Mouse (Mus musculus) layer of hippocampus, adult 8-10 months (tissue): ENCODE measurements at regions not wholly inside any gene's neighbourhood (a gene's known extent, or its start where the extent isn't known, plus 50 kb on each side); places are given as distances from the start of the nearest gene placed in this dataset.

Source experiments
- DNase-seq, 2 experiments: peaks; one replicate each; pipeline ENCODE4 v3.0.0; 2022; ENCODE audit warnings: low spot score in 2 of 2

GRCm38 (mm10) chr8:11909146-11909545 lies 68.9 kb downstream of the Tex29 start:
- DNase-seq: no peak

DNA sequence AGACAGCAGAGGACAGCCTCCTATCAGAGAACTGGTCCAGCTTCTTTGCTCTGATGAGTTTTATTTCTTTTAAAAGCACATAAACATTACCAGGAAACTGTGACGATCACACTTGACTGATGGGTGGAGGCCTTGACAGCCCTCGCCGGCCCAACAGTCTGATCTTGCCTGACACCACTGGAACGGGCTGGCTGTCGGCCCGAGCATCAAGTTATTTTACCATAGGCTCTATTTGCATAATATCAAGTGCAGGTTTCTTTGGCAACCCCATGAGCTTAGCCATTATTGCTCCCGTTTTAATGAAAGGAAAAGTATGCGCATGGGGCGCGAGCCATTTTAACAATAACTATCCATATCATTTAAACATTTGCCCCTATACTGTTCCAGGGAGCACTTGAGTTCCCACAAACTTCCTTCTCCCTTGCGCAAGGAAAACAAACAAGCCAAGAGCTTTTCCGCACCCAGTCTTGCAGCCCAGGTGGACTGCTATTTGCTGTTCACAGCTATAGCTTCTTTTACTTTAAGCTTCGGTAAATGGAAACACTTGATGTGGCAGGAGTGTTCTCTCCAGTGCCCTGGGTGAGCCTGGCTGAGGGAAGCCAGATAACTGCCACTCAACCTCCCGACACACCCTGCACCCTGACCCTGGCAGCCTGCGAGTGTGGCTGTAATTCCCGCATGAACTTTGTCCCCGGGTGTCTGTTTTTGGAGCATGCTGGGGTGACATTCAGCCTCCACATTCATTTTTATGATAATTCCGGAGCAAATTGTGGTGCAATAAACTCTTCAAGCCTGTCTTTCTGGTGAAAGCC lies 71.6 kb downstream of the Tex29 start:
- DNase-seq: no peak

- DNase-seq: no peak
Measured at GRCm38 (mm10) chr8:11912451-11913128, 72.3 kb downstream of the Tex29 start.

- no peak for DNase-seq
Measured at GRCm38 (mm10) chr8:11913129-11913900, 73.0 kb downstream of the Tex29 start.

GRCm38 (mm10) chr8:11914131-11914530 lies 73.9 kb downstream of the Tex29 start:
- DNase-seq: no peak

- DNase-seq: no peak
Measured at GRCm38 (mm10) chr8:11914681-11915474, 74.6 kb downstream of the Tex29 start.

- DNase-seq: no peak
Measured at GRCm38 (mm10) chr8:11915721-11916120, 75.4 kb downstream of the Tex29 start.

GRCm38 (mm10) chr8:11919876-11920275 lies 79.6 kb downstream of the Tex29 start:
- no peak for DNase-seq

DNA sequence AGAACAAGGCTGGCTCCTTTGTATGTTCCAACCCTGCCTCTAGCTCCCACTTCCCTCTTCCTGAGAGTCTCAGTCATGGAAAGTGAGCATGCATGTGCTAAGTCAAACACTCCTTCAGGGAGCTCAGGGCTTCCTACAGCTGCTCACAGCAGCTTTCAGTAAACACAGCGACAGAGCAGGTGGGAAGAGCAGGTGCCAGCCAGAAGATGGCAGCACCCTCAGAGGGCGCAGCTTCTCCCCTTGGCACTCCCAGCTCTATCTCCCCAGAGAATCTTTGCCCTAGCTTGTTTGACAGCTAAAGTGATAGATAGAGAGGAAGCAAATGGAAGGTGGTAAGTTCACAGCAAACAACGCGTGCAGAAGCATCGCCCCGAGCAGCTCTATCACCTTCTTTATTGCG lies 82.8 kb downstream of the Tex29 start:
- DNase-seq: no peak

DNA sequence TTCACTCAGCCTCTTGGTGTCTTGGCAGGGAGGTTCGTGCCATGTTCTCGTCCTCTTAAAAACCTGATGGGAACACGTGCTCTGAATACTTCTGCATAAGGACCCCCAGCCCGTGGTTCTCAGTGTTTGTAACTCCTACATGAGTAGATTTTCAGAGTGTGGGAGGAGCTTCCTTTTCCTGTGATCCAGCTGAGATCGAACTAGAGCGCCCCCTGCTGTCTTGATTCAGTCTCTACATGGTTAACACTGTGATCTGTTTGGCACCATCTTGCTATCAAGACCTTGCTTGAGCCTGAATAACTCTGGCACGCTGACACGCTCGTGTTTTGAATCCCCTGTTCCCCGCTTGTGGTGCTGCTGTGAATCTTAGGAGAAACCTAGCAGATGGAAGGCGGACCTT lies 83.9 kb downstream of the Tex29 start:
- DNase-seq: peak; percentile 40 to 62

DNA sequence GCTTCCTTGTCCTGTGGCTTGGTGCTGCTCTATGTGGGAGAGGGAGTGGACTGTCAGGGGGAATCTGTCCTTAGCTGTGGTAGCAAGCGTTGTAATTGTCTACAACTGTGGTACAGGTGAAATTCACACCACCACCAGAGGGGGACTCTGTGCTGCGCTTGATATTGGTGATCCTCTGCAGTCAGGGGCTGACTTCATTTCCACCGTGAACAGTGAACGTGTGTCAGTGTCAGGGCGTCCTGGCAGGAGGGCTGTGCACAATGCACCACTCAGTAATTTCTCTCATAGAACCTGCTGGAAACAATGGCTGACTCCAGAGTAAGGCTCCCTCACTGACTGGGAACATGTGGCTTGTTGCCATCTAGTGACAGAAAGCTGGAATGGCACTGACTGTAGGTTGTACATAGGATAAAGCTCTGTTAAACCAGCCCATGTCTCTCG lies 102.6 kb downstream of the Tex29 start:
- peak in 1 of 2 experiments; percentile 53 for DNase-seq

DNA sequence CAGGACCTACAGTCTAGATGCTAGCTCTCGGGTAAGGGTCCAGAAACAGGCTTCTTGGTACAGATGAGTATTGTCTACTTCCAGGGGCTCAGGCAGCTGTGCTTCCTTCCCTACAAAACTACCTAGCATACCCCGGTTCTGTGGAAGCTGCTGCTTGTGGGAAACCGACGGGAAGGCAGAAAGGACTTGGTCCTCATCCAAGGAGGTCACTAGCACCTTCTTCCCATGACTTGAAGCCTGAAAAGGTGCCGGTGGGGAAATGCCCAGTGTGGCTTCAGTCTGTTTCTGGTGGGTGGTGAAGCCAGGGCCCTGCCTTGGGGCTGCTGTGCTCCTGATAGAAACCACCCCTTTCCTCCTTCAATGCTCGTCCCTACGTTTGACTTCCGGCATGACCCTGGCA lies 107.5 kb downstream of the Tex29 start:
- DNase-seq: no peak

- no peak for DNase-seq
Measured at GRCm38 (mm10) chr8:11956268-11956667, 116.0 kb downstream of the Tex29 start.

DNA sequence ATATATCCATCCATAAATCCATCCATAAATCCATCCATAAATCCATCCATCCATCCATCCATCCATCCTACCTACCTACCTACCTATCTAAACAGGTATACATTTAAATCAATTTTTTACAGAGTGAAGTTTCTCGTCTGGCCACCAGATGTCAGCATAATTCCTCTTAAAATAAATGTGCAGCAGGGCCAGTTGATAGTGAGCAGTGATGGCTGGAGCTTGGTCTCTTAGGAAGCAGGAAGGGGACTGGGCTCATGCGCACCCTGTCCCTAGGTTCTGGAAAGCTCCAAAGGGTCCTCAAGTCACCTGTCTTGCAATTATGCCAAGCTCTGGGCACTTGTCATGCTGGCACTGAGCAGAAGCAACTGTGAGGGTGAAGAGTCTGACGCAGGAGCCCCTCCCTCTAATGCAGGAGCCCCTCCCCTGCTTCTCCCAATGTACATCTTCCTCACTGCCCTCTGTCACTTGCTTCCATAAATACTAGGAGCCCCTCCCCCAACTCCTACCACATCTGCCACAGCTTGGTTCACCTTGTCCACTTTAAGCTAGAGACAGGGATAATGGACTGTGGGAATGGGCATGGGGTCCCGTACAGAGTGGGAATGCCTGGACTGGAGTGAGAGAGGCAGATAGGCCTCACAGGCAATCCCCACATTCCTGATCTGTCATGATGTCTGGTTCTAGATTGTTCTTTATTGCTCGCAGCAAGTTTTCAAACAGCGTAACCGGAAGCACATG lies 116.9 kb downstream of the Tex29 start:
- DNase-seq: peak in 1 of 2 experiments; percentile 41

- no peak for DNase-seq
Measured at GRCm38 (mm10) chr8:11958176-11958575, 117.9 kb downstream of the Tex29 start.

GRCm38 (mm10) chr8:11959466-11959865 lies 119.2 kb downstream of the Tex29 start:
- no peak for DNase-seq

- DNase-seq: no peak
Measured at GRCm38 (mm10) chr8:11963575-11963974, 123.3 kb downstream of the Tex29 start.

- DNase-seq: no peak
Measured at GRCm38 (mm10) chr8:11967670-11968069, 127.4 kb downstream of the Tex29 start.

GRCm38 (mm10) chr8:11970515-11970914 lies 130.2 kb downstream of the Tex29 start:
- peak; percentile 56 to 57 for DNase-seq

- DNase-seq: no peak
Measured at GRCm38 (mm10) chr8:11973436-11973835, 133.2 kb downstream of the Tex29 start.

GRCm38 (mm10) chr8:11977121-11977520 lies 136.8 kb downstream of the Tex29 start:
- no peak for DNase-seq
